Mouse (Mus musculus): ENCODE results near the gene Diras1.

Gene Diras1

GRCm38 (mm10) chr10:80975478-80975877 is 50.0 kb downstream of the Diras1 start:
- DNase-seq (ENCODE audit: inconsistent age in 2 of 2, low spot score in 1 of 2), result no peak

GRCm38 (mm10) chr10:80973722-80974121 is 51.7 kb downstream of the Diras1 start:
- no peak for DNase-seq (ENCODE audit: inconsistent age in 2 of 2, low spot score in 1 of 2)

- peak; percentile 69 to 89 for DNase-seq (ENCODE audit: inconsistent age in 2 of 2, low spot score in 1 of 2)
Observed at GRCm38 (mm10) chr10:80972071-80972987, 53.1 kb downstream of the Diras1 start.

- peak; percentile 81 to 92 for DNase-seq (ENCODE audit: inconsistent age in 2 of 2, low spot score in 1 of 2)
Observed at GRCm38 (mm10) chr10:80971533-80971932, 53.9 kb downstream of the Diras1 start.

- peak in 1 of 2 experiments; percentile 51 for DNase-seq (ENCODE audit: inconsistent age in 2 of 2, low spot score in 1 of 2)
Observed at GRCm38 (mm10) chr10:80970159-80970558, 55.3 kb downstream of the Diras1 start.
